Mouse (Mus musculus) NIH3T3 (cell line): ENCODE measurements around the gene Hmgcl.

Source experiments
- DNase-seq: peaks from one replicate; pipeline ENCODE4 v3.0.0-alpha.2; 2012; ENCODE audit warnings: low read depth

Gene Hmgcl

GRCm38 (mm10) chr4:135986301-135986942 lies 40.2 kb downstream of the Hmgcl start:
- no peak for DNase-seq

GRCm38 (mm10) chr4:135986943-135987710 lies 40.9 kb downstream of the Hmgcl start, which contains the start of gene Pithd1:
Pithd1 (minus strand) TSS chr4:135987264.
- DNase-seq: peak; percentile 93

GRCm38 (mm10) chr4:135987714-135988113 lies 41.5 kb downstream of the Hmgcl start:
- no peak for DNase-seq

GRCm38 (mm10) chr4:135993941-135994340 lies 47.7 kb downstream of the Hmgcl start:
- no peak for DNase-seq

- no peak for DNase-seq
Observed at GRCm38 (mm10) chr4:135995118-135995517, 48.9 kb downstream of the Hmgcl start.

GRCm38 (mm10) chr4:136004107-136004675 lies 57.9 kb downstream of the Hmgcl start:
- no peak for DNase-seq

GRCm38 (mm10) chr4:136004921-136005320 lies 58.7 kb downstream of the Hmgcl start:
- DNase-seq: no peak

- DNase-seq: no peak
Observed at GRCm38 (mm10) chr4:136006821-136007220, 60.6 kb downstream of the Hmgcl start.

GRCm38 (mm10) chr4:136008782-136009447 lies 62.7 kb downstream of the Hmgcl start:
- DNase-seq: no peak

- no peak for DNase-seq
Observed at GRCm38 (mm10) chr4:136010586-136010985, 64.3 kb downstream of the Hmgcl start.
